Mouse (Mus musculus) cerebellum, postnatal 36 days (tissue): ENCODE measurements at regions not wholly inside any gene's neighbourhood (a gene's known extent, or its start where the extent isn't known, plus 50 kb on each side); places are given as distances from the start of the nearest gene placed in this dataset.

Source experiments
- DNase-seq, 2 experiments: peaks; one replicate each; pipeline ENCODE4 v3.0.0; 2021 to 2022; ENCODE audit warnings: mixed read lengths in 2 of 2

- DNase-seq, result no peak
Measured at GRCm38 (mm10) chr13:97510431-97511261, 249.8 kb downstream of the Gm10260 start.

GRCm38 (mm10) chr13:97504949-97505348 lies 255.5 kb downstream of the Gm10260 start:
- DNase-seq, result no peak

- no peak for DNase-seq
Measured at GRCm38 (mm10) chr13:97503955-97504739, 256.3 kb downstream of the Gm10260 start.

- DNase-seq, result no peak
Measured at GRCm38 (mm10) chr13:97503391-97503790, 257.0 kb downstream of the Gm10260 start.

- DNase-seq, result no peak
Measured at GRCm38 (mm10) chr13:97500155-97500554, 259.2 kb downstream of the Enc1 start.

GRCm38 (mm10) chr13:97498981-97499380 lies 258.1 kb downstream of the Enc1 start:
- DNase-seq, result no peak

- no peak for DNase-seq
Measured at GRCm38 (mm10) chr13:97497928-97498327, 257.0 kb downstream of the Enc1 start.

- no peak for DNase-seq
Measured at GRCm38 (mm10) chr13:97494770-97495169, 253.9 kb downstream of the Enc1 start.

GRCm38 (mm10) chr13:97493836-97494235 lies 252.9 kb downstream of the Enc1 start:
- no peak for DNase-seq

GRCm38 (mm10) chr13:97492958-97493735 lies 252.2 kb downstream of the Enc1 start:
- DNase-seq, result no peak

- no peak for DNase-seq
Measured at GRCm38 (mm10) chr13:97491865-97492847, 251.3 kb downstream of the Enc1 start.

GRCm38 (mm10) chr13:97490131-97490530 lies 249.2 kb downstream of the Enc1 start:
- DNase-seq, result no peak

GRCm38 (mm10) chr13:97489721-97490120 lies 248.8 kb downstream of the Enc1 start:
- DNase-seq, result no peak

- no peak for DNase-seq
Measured at GRCm38 (mm10) chr13:97489029-97489428, 248.1 kb downstream of the Enc1 start.

GRCm38 (mm10) chr13:97488518-97488917 lies 247.6 kb downstream of the Enc1 start:
- DNase-seq, result no peak

GRCm38 (mm10) chr13:97487746-97488473 lies 247.0 kb downstream of the Enc1 start:
- no peak for DNase-seq

- no peak for DNase-seq
Measured at GRCm38 (mm10) chr13:97486490-97486889, 245.6 kb downstream of the Enc1 start.

GRCm38 (mm10) chr13:97485886-97486285 lies 245.0 kb downstream of the Enc1 start:
- DNase-seq, result no peak

GRCm38 (mm10) chr13:97484808-97485545 lies 244.1 kb downstream of the Enc1 start:
- no peak for DNase-seq

GRCm38 (mm10) chr13:97483681-97484080 lies 242.8 kb downstream of the Enc1 start:
- DNase-seq, result no peak
